Comparison of ENCODE assay signal across 22 mouse cellular contexts in genomic region chr9:86351491-86351890, GRCm38 (mm10).
"Had no signal": no experiment of that assay in that cellular context is flagged by ENCODE, and none has a peak within 500 bp of the region (broad histone marks: within the 10 kb centered on the region; RNA-seq: fewer than 3 reads in every experiment).

No protein-coding gene starts in this region.

- DNase-seq: gastrocnemius, adult 2 months; gastrocnemius, postnatal 10 days; gastrocnemius, postnatal 25 days; heart, adult 18-20 months; heart, postnatal 14 days; heart, postnatal 36 days; kidney, adult 18-20 months; kidney, adult 8-10 months; kidney, postnatal 10 days; kidney, postnatal 25 days; kidney, postnatal 4 days; left cerebral cortex, postnatal 4 days had no signal

- ATAC-seq: hindbrain, postnatal 0 days; intestine, embryonic 16.5 days had no signal

- H3K27me3 ChIP-seq: heart, embryonic 13.5 days; heart, embryonic 15.5 days; hindbrain, embryonic 13.5 days; limb, embryonic 13.5 days; limb, embryonic 15.5 days had no signal

- H3K9ac ChIP-seq: heart, embryonic 13.5 days; heart, embryonic 15.5 days; hindbrain, embryonic 13.5 days; limb, embryonic 13.5 days; limb, embryonic 15.5 days had no signal

- H3K4me2 ChIP-seq: heart, embryonic 13.5 days; heart, embryonic 15.5 days; hindbrain, embryonic 13.5 days; limb, embryonic 13.5 days; limb, embryonic 15.5 days had no signal

- H3K27ac ChIP-seq: gastrocnemius, adult 2 months; heart, embryonic 10.5 days; heart, embryonic 13.5 days; heart, embryonic 15.5 days; hindbrain, embryonic 13.5 days; hindbrain, postnatal 0 days; layer of hippocampus, adult 2 months; left cerebral cortex, adult 2 months; limb, embryonic 13.5 days; limb, embryonic 15.5 days had no signal

- H3K36me3 ChIP-seq: heart, embryonic 10.5 days; heart, embryonic 13.5 days; heart, embryonic 15.5 days; hindbrain, embryonic 13.5 days; limb, embryonic 13.5 days; limb, embryonic 15.5 days had no signal

- H3K9me3 ChIP-seq: heart, embryonic 10.5 days; heart, embryonic 15.5 days; hindbrain, embryonic 13.5 days; limb, embryonic 13.5 days; limb, embryonic 15.5 days had no signal

- H3K4me1 ChIP-seq: heart, embryonic 10.5 days; heart, embryonic 13.5 days; heart, embryonic 15.5 days; hindbrain, embryonic 13.5 days; limb, embryonic 13.5 days; limb, embryonic 15.5 days had no signal

- H3K4me3 ChIP-seq: gastrocnemius, adult 2 months; heart, embryonic 10.5 days; heart, embryonic 13.5 days; heart, embryonic 15.5 days; hindbrain, embryonic 13.5 days; layer of hippocampus, adult 2 months; left cerebral cortex, adult 2 months; limb, embryonic 13.5 days; limb, embryonic 15.5 days had no signal
